Mouse (Mus musculus) hindbrain, embryonic 11.5 days (tissue): Measurements from ENCODE around the gene Praf2. TPM values are rescaled to one million over a fixed set of nuclear protein-coding genes. Genes with fewer than 3 reads are reported as not detected.

ENCODE experiments used
- ATAC-seq: fragments of 200-750 bp; cut with Nextera tagmentation; 2 replicates; pipeline ENCODE4 v1.8.0; 2017; ENCODE audit warnings: mild to moderate bottlenecking, moderate TSS enrichment, moderate library complexity; ENCODE audit not compliant: low FRiP score
- DNase-seq: peaks from one replicate; pipeline ENCODE4 v3.0.0-alpha.2; 2015; ENCODE audit warnings: low spot score
- H3K27ac ChIP-seq: fragments of 300-500 bp; sonication (generic); 2 replicates; pipeline ENCODE4 v1.5.1; 2014; ENCODE audit warnings: mild to moderate bottlenecking, low read depth, low read length
- H3K27me3 ChIP-seq: fragments of 300-500 bp; sonication (generic); 2 replicates; pipeline ENCODE4 v1.6.1; 2014; ENCODE audit warnings: mild to moderate bottlenecking, low read length, moderate library complexity, mixed read lengths; ENCODE audit not compliant: control insufficient read depth, insufficient read depth
- H3K36me3 ChIP-seq: fragments of 300-500 bp; sonication (generic); 2 replicates; pipeline ENCODE4 v1.6.1; 2014; ENCODE audit warnings: mild to moderate bottlenecking, low read length, moderate library complexity, mixed read lengths; ENCODE audit not compliant: control insufficient read depth, insufficient read depth
- H3K4me1 ChIP-seq: fragments of 300-500 bp; sonication (generic); replicated peaks from 2 replicates; pipeline ENCODE4 v1.6.1; 2014; ENCODE audit warnings: low read length, mixed read lengths; ENCODE audit not compliant: control insufficient read depth, insufficient read depth
- H3K4me2 ChIP-seq: fragments of 300-500 bp; sonication (generic); replicated peaks from 2 replicates; pipeline ENCODE4 v1.6.1; 2014; ENCODE audit warnings: mild to moderate bottlenecking, low read depth, low read length
- H3K4me3 ChIP-seq: fragments of 300-500 bp; sonication (generic); 2 replicates; pipeline ENCODE4 v1.5.1; 2014; ENCODE audit warnings: low read depth, low read length
- H3K9ac ChIP-seq: fragments of 300-500 bp; sonication (generic); 2 replicates; pipeline ENCODE4 v1.6.1; 2014; ENCODE audit warnings: low read depth, low read length
- H3K9me3 ChIP-seq: fragments of 300-500 bp; sonication (generic); 2 replicates; pipeline ENCODE4 v1.6.1; 2016; ENCODE audit warnings: low read length; ENCODE audit not compliant: control insufficient read depth
- WGBS: fragments of 180-500 bp; shearing (Covaris S2); extraction: QIAGEN DNeasy Blood & Tissue Kit; methylation state at CpG from one replicate; pipeline ENCODE4 v1.1.7; 2014; 5-methylcytosine and 5-hydroxymethylcytosine counted together
- polyA plus RNA-seq: library from polyadenylated mRNA; unstranded; fragments of >200 nt; fragmentation: Nextera tagmentation; extraction: Ambion mirVana; gene quantifications from 2 replicates; pipeline ENCODE4 v1.2.1, GENCODE M21; 2014

Praf2 gene
- 98.3 and 108 TPM in 2 replicates for polyA plus RNA-seq

GRCm38 (mm10) chrX:7728215-7728921 lies at the start of gene Praf2:
Praf2 (plus strand) TSS chrX:7728439.
- ATAC-seq = peak; percentile 94
- H3K27me3 ChIP-seq = no peaks in the 10 kb centered on the region

GRCm38 (mm10) chrX:7678986-7679385 lies 49.3 kb upstream of the Praf2 start:
- Histone ChIP-seq H3K4me2 (no peak overlapping the region), H3K4me1 (no peaks in the 10 kb centered on the region), H3K9ac (no peak overlapping the region), H3K36me3 (no peaks in the 10 kb centered on the region), H3K27me3 (no peaks in the 10 kb centered on the region), H3K27ac (no peak overlapping the region), H3K9me3 (no peaks in the 10 kb centered on the region), H3K4me3 (no peak overlapping the region)
- 40% methylated on average over 3 of the region's 3 CpGs for WGBS
- no peak for DNase-seq
- no peak for ATAC-seq

More at GRCm38 (mm10) chrX:7728215-7728921, at the start of gene Praf2:
- Histone ChIP-seq H3K4me3 (peak within 1 kb of the TSS; percentile 41), H3K4me1 (no peaks in the 10 kb centered on the region), H3K9ac (peak within 1 kb of the TSS; percentile 40), H3K36me3 (no peaks in the 10 kb centered on the region), H3K9me3 (no peaks in the 10 kb centered on the region), H3K27ac (no peak within 1 kb of the TSS), H3K4me2 (peak within 1 kb of the TSS; percentile 44)
- peak; percentile 72 for DNase-seq
- WGBS = 14% methylated on average over 42 of the region's 42 CpGs

- Histone ChIP-seq H3K27me3 (no peaks in the 10 kb centered on the region), H3K9ac (no peak overlapping the region), H3K36me3 (no peaks in the 10 kb centered on the region), H3K9me3 (no peaks in the 10 kb centered on the region), H3K27ac (no peak overlapping the region), H3K4me3 (peak overlapping the region; percentile 12; the same call in 1 of the 2 replicates), H3K4me1 (no peaks in the 10 kb centered on the region), H3K4me2 (peak overlapping the region; percentile 36)
- DNase-seq = peak; percentile 93
- peak; percentile 89 for ATAC-seq
- 22% methylated on average over 27 of the region's 27 CpGs for WGBS
Measured at GRCm38 (mm10) chrX:7679405-7680056, 48.7 kb upstream of the Praf2 start.

- Histone ChIP-seq H3K27ac (no peak overlapping the region), H3K27me3 (no peaks in the 10 kb centered on the region), H3K4me1 (no peaks in the 10 kb centered on the region), H3K9me3 (no peaks in the 10 kb centered on the region), H3K36me3 (no peaks in the 10 kb centered on the region), H3K4me2 (peak overlapping the region; percentile 36), H3K9ac (no peak overlapping the region), H3K4me3 (peak overlapping the region; percentile 12; the same call in 1 of the 2 replicates)
- WGBS = 25% methylated on average over 12 of the region's 12 CpGs
- ATAC-seq (peak; percentile 51; the same call in 1 of the 2 replicates), DNase-seq (no peak)
Measured at GRCm38 (mm10) chrX:7680057-7680412, 48.2 kb upstream of the Praf2 start.

GRCm38 (mm10) chrX:7680864-7681263 lies 47.4 kb upstream of the Praf2 start, which contains the start of gene Magix:
Magix (minus strand) TSS chrX:7681251.
- WGBS = 63% methylated on average over 14 of the region's 14 CpGs
- ATAC-seq (no peak), DNase-seq (no peak)
- Histone ChIP-seq H3K4me1 (no peaks in the 10 kb centered on the region), H3K27ac (no peak within 1 kb of the TSS), H3K27me3 (no peaks in the 10 kb centered on the region), H3K4me3 (peak within 1 kb of the TSS; percentile 12; the same call in 1 of the 2 replicates), H3K9me3 (no peaks in the 10 kb centered on the region), H3K4me2 (peak within 1 kb of the TSS; percentile 36), H3K9ac (no peak within 1 kb of the TSS), H3K36me3 (no peaks in the 10 kb centered on the region)

- Histone ChIP-seq H3K36me3 (no peaks in the 10 kb centered on the region), H3K4me3 (no peak overlapping the region), H3K27ac (no peak overlapping the region), H3K9ac (no peak overlapping the region), H3K27me3 (no peaks in the 10 kb centered on the region), H3K4me1 (no peaks in the 10 kb centered on the region), H3K4me2 (no peak overlapping the region), H3K9me3 (no peaks in the 10 kb centered on the region)
- WGBS = 94% methylated on average over 2 of the region's 2 CpGs
- DNase-seq (no peak), ATAC-seq (no peak)
Measured at GRCm38 (mm10) chrX:7688321-7688720, 39.9 kb upstream of the Praf2 start.

GRCm38 (mm10) chrX:7690486-7690885 lies 37.8 kb upstream of the Praf2 start:
- H3K4me3 ChIP-seq = no peak overlapping the region
- no peak overlapping the region for H3K27ac ChIP-seq
- H3K4me1 ChIP-seq = no peaks in the 10 kb centered on the region
- no peak overlapping the region for H3K4me2 ChIP-seq
- DNase-seq (no peak), ATAC-seq (no peak)
- no peaks in the 10 kb centered on the region for H3K9me3 ChIP-seq
- H3K36me3 ChIP-seq = no peaks in the 10 kb centered on the region
- H3K27me3 ChIP-seq = no peaks in the 10 kb centered on the region
- 62% methylated on average over 3 of the region's 3 CpGs for WGBS
- no peak overlapping the region for H3K9ac ChIP-seq

- 35% methylated on average over 4 of the region's 4 CpGs for WGBS
- H3K4me2 ChIP-seq = no peak overlapping the region
- ATAC-seq = no peak
- no peaks in the 10 kb centered on the region for H3K27me3 ChIP-seq
- H3K27ac ChIP-seq = no peak overlapping the region
- no peak overlapping the region for H3K4me3 ChIP-seq
- H3K36me3 ChIP-seq = no peaks in the 10 kb centered on the region
- H3K9me3 ChIP-seq = no peaks in the 10 kb centered on the region
- DNase-seq = peak; percentile 31
- no peaks in the 10 kb centered on the region for H3K4me1 ChIP-seq
- H3K9ac ChIP-seq = no peak overlapping the region
Measured at GRCm38 (mm10) chrX:7692862-7693261, 35.4 kb upstream of the Praf2 start.

- Histone ChIP-seq H3K4me3 (no peak overlapping the region), H3K4me2 (no peak overlapping the region), H3K9me3 (no peaks in the 10 kb centered on the region), H3K36me3 (no peaks in the 10 kb centered on the region), H3K9ac (no peak overlapping the region), H3K27ac (no peak overlapping the region), H3K4me1 (no peaks in the 10 kb centered on the region), H3K27me3 (no peaks in the 10 kb centered on the region)
- ATAC-seq (peak; percentile 52), DNase-seq (no peak)
- WGBS = 46% methylated on average over 6 of the region's 6 CpGs
Measured at GRCm38 (mm10) chrX:7696520-7696919, 31.7 kb upstream of the Praf2 start.
